Mouse (Mus musculus) left cerebral cortex, postnatal 25 days (tissue): Measurements from ENCODE around the gene Clec10a. TPM values are rescaled to one million over a fixed set of nuclear protein-coding genes. Genes with fewer than 3 reads are reported as not detected.

Experiments used
- DNase-seq, 2 experiments: peaks; one replicate each; pipeline ENCODE4 v3.0.0; 2022; ENCODE audit warnings: low spot score in 2 of 2, mixed read lengths in 1 of 2
- intact Hi-C: fragments of 180-260 bp; cut with DNase I; formaldehyde crosslinking; loops from one replicate; pipeline ENCODE4 v1.15.1; 2025
- total RNA-seq, 2 experiments: library from RNA; stranded (reverse); gene quantifications; 2 replicates each; pipeline ENCODE4 v1.2.3; 2021

Clec10a gene
- total RNA-seq, 2 experiments from 2014 or later = 2.3 to 2.4 TPM

DNA sequence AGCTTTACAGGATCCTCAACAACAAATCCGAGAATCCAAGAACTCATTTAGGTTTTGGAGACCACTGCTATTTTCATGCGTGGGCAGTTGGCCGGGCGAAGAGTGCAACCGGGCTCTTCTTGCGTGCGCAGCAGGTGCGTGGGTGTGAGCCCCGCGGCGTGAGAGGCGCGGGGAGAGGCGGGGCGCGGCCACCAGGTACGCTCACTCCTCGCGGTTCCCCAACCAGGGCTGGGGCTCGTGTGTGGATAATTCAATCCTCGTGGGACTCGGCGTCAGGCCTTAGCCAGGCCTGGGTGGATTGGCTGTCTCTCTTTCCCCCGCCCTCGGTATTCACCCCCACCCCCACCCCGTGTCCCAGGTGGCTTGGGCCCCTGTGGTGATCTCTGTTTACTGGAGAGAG, 57.7 kb downstream of the Clec10a start:
- peak; percentile 56 to 58 for DNase-seq

GRCm38 (mm10) chr11:70214191-70214855, 58.3 kb downstream of the Clec10a start:
- DNase-seq = no peak
- intact Hi-C loops = loop anchor here (5.0 kb wide), 2 partner anchors 212 to 282 kb away; partner anchors contain the start of gene Dvl2

More for the DNA sequence above, 57.7 kb downstream of the Clec10a start:
- intact Hi-C loops = loop anchor here (1.0 to 5.0 kb wide), 4 partner anchors 139 to 281 kb away; partner anchors contain the start of gene Dvl2

DNA sequence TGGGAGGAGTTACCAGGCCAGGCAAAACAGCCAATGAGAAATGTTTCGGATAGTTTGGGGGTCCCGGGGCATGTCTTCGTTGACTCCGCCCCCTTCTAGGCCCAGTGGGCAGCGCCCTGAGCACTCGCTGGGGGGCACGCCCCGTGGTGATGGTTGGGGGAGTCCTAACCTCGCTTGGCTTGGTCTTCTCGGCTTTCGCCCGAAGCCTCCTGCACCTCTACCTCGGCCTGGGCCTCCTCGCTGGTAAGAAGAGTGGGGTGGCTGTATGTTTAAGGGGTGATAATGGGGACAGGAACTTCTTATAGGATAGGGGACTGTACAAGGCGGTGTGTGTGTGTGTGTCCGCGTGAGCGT, 58.8 kb downstream of the Clec10a start:
- intact Hi-C loops = loop anchor here (5.0 kb wide), 2 partner anchors 213 to 283 kb away; partner anchors contain the start of gene Dvl2

DNA sequence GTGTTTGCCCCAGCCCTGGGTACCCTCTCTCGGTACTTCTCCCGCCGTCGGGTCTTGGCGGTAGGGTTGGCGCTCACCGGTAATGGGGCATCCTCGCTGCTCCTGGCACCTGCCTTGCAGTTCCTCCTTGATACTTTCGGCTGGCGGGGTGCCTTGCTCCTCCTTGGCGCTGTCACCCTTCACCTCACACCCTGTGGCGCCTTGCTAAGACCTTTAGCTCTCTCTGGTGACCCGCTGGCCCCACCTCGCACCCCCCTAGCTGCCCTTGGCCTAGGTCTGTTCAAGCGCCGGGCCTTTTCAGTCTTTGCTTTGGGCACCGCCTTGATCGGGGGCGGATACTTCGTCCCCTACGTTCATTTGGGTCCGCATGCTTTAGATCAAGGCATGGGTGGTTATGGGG, 59.3 kb downstream of the Clec10a start:
- intact Hi-C loops = no loop called here
- no peak for DNase-seq

More for the DNA sequence above, 58.8 kb downstream of the Clec10a start:
- DNase-seq = no peak

DNA sequence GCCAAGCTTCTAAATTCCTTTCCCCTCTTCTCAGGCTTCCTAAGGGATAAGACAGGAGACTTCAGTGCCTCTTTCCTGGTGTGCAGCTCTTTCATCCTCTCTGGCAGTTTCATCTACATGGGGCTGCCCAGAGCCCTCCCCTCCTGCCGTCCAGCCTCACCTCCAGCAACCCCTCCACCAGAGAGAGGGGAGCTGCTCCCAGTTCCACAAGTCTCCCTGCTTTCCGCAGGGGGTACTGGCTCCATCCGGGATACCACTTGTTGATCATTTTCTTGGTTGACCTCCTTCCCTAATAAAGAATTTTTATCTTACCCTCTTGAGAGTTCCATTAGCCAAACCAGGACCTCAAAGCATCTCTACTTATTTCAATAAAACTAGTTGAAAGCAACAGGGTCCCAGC, 60.1 kb downstream of the Clec10a start:
- intact Hi-C loops = no loop called here
- DNase-seq = no peak

DNA sequence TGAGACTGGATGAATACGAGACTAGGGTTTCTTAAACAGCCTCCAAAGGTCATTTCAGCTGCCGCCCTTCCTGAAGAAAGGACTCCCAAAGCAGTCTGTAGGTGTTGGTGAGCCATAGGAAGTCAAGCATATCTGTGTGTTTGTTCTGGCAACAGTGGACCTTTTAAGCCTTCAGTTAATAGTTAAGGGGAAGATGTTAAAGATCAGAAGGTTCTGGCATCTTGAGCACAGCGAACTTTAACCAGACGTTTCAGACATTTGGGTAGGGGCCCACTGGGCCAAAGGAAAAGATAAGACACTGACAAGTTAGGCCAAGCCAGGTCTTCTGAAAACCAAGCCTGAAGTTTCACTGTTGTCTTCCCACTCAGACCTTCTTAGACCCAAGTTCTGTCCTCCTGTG, 62.0 kb downstream of the Clec10a start:
- DNase-seq = no peak
- intact Hi-C loops = no loop called here

GRCm38 (mm10) chr11:70218741-70219470, 62.9 kb downstream of the Clec10a start:
- intact Hi-C loops = no loop called here
- no peak for DNase-seq

DNA sequence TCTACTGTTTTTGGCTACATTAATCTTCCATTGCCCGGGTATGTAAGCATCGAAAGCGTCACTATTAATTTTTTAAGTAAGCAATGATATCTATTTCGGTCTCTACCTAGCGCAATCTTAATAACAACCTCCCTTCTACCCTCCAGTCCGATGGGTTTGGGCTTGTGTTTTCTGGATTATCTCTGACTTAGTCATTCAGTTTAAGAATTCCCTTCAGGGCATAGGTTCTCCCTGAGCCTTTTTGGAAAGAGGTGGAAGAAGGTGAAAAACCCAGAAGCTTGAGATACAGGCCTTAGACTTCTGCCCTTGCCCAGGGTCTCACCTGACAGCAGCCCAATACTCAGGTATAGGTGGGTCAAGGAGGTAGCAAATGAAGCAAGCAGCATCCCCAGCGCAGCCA, 63.9 kb downstream of the Clec10a start:
- intact Hi-C loops = no loop called here
- DNase-seq = no peak

GRCm38 (mm10) chr11:70220323-70220722, 64.3 kb downstream of the Clec10a start:
- intact Hi-C loops = no loop called here
- peak in 1 of 2 experiments; percentile 32 for DNase-seq

Other genes with a start within 250 kb of the Clec10a start
- gene Gps2, start 242.3 kb upstream of the Clec10a start, total RNA-seq = 10 to 100 TPM; 26.9 to 33.2 TPM
- gene Eif5a, start 234.2 kb upstream of the Clec10a start, total RNA-seq = 100 to 1,000 TPM; 425 to 450 TPM
- 10 to 100 TPM in 1 of 2 experiments, 1 to 10 TPM in 1; 6.1 to 10.7 TPM for gene Ybx2, start 220.4 kb upstream of the Clec10a start, total RNA-seq
- gene Slc2a4, start 208.0 kb upstream of the Clec10a start, total RNA-seq = 1 to 10 TPM; 2.3 to 3.5 TPM
- gene Cldn7, start 191.4 kb upstream of the Clec10a start, total RNA-seq = not detected
- 100 to 1,000 TPM; 117 to 129 TPM for gene Ctdnep1, start 175.0 kb upstream of the Clec10a start, total RNA-seq
- gene Elp5, start 173.7 kb upstream of the Clec10a start, total RNA-seq = 100 to 1,000 TPM; 106 to 109 TPM
- 100 to 1,000 TPM; 217 to 218 TPM for gene Gabarap, start 165.1 kb upstream of the Clec10a start, total RNA-seq
- 10 to 100 TPM; 44.6 to 47.5 TPM for gene Phf23, start 160.4 kb upstream of the Clec10a start, total RNA-seq
- 10 to 100 TPM; 26.1 to 32.2 TPM for gene Dvl2, start 155.6 kb upstream of the Clec10a start, total RNA-seq
- gene Acadvl, start 140.8 kb upstream of the Clec10a start, total RNA-seq = 10 to 100 TPM; 57.4 to 59.3 TPM
- 100 to 1,000 TPM; 931 to 954 TPM for gene Dlg4, start 139.3 kb upstream of the Clec10a start, total RNA-seq
- gene Asgr1, start 102.1 kb upstream of the Clec10a start, total RNA-seq = 1 to 10 TPM; 1.7 to 3.1 TPM
- gene Asgr2, start 63.6 kb upstream of the Clec10a start, total RNA-seq = not detected
- under 1 TPM; 0.44 to 0.50 TPM for gene Mgl2, start 25.9 kb upstream of the Clec10a start, total RNA-seq
- 10 to 100 TPM; 23.9 to 27.1 TPM for gene Slc16a11, start 56.6 kb downstream of the Clec10a start, total RNA-seq
- gene Slc16a13, start 64.9 kb downstream of the Clec10a start, total RNA-seq = 1 to 10 TPM; 7.0 to 8.3 TPM
- 1 to 10 TPM; 1.7 to 2.2 TPM for gene Bcl6b, start 73.6 kb downstream of the Clec10a start, total RNA-seq
- gene 0610010K14Rik, start 81.7 kb downstream of the Clec10a start, total RNA-seq = 10 to 100 TPM; 45.9 to 47.1 TPM
- 1 to 10 TPM; 5.2 to 6.0 TPM for gene Gm21988, start 83.6 kb downstream of the Clec10a start, total RNA-seq
- 100 to 1,000 TPM; 261 to 273 TPM for gene Rnasek, start 83.6 kb downstream of the Clec10a start, total RNA-seq
- under 1 TPM in 1 of 2 experiments, not detected in 1; 0.23 TPM for gene Alox12, start 99.2 kb downstream of the Clec10a start, total RNA-seq
- gene Alox12e, start 166.4 kb downstream of the Clec10a start, total RNA-seq = under 1 TPM; 0.34 to 0.60 TPM
- not detected for gene Alox15, start 195.8 kb downstream of the Clec10a start, total RNA-seq